15 mouse cellular contexts compared by ENCODE assay signal in genomic region chr7:99411047-99411779, GRCm38 (mm10). TPM values are rescaled to one million over a fixed set of nuclear protein-coding genes. Genes with fewer than 3 reads are reported as not detected.
DNase-seq lines count a peak whose midpoint lies in the region; ATAC-seq and TF ChIP-seq lines count a peak whose summit lies in the region.
"Had no signal": no experiment of that assay in that cellular context is flagged by ENCODE, and none has a peak within 500 bp of the region (broad histone marks: within the 10 kb centered on the region; RNA-seq: fewer than 3 reads in every experiment).

No protein-coding gene starts in this region.

- TF ChIP-seq CTCF in gastrocnemius, adult 2 months (IDR thresholded peaks at IDR 0.05), result no peak
- no peak for TF ChIP-seq CTCF in stomach, postnatal 0 days (IDR thresholded peaks at IDR 0.05; ENCODE audit: low read depth)

- no peak for DNase-seq in gastrocnemius, adult 2 months
- no peak for DNase-seq in gastrocnemius, adult 8-10 months (ENCODE audit: low spot score in 2 of 2)
- no peak for DNase-seq in hindbrain, embryonic 10.5 days (ENCODE audit: low spot score)
- no peak for DNase-seq in stomach, postnatal 0 days (ENCODE audit: low spot score)
- DNase-seq in yolk sac, embryonic 10.5 days (ENCODE audit: low spot score), result peak; percentile 85
- DNase-seq in right cerebral cortex, postnatal 25 days, result no peak
- DNase-seq: adrenal gland, postnatal 14 days; cerebellum, postnatal 25 days; kidney, adult 8-10 months; lung, postnatal 36 days had no signal

- no peak for TF ChIP-seq EP300 in stomach, postnatal 0 days (optimal IDR thresholded peaks at IDR 0.05)

- no peak overlapping the region for H3K9ac ChIP-seq in hindbrain, embryonic 12.5 days
- no peak overlapping the region for H3K9ac ChIP-seq in stomach, embryonic 15.5 days
- H3K9ac ChIP-seq in stomach, postnatal 0 days (ENCODE audit: low read length), result no peak overlapping the region
- H3K9ac ChIP-seq: embryonic facial prominence, embryonic 13.5 days; midbrain, embryonic 12.5 days had no signal

- WGBS in hindbrain, embryonic 10.5 days, result 55% methylated on average over 6 of the region's 6 CpGs
- WGBS in hindbrain, embryonic 12.5 days, result 51% methylated on average over 6 of the region's 6 CpGs
- 39% methylated on average over 6 of the region's 6 CpGs for WGBS in stomach, embryonic 15.5 days
- 44% methylated on average over 6 of the region's 6 CpGs for WGBS in stomach, postnatal 0 days

- ATAC-seq in hindbrain, embryonic 12.5 days (ENCODE audit: low FRiP score), result no peak
- ATAC-seq in stomach, embryonic 15.5 days (ENCODE audit: insufficient read depth, low FRiP score, low read depth), result no peak
- no peak for ATAC-seq in stomach, postnatal 0 days (ENCODE audit: low FRiP score, low TSS enrichment)

- H3K4me2 ChIP-seq in hindbrain, embryonic 12.5 days (replicated peaks), result no peak overlapping the region
- no peak overlapping the region for H3K4me2 ChIP-seq in stomach, embryonic 15.5 days
- H3K4me2 ChIP-seq in stomach, postnatal 0 days (replicated peaks; ENCODE audit: low read depth), result no peak overlapping the region
- H3K4me2 ChIP-seq: embryonic facial prominence, embryonic 13.5 days; liver, embryonic 11.5 days; midbrain, embryonic 12.5 days had no signal

- H3K27ac ChIP-seq in gastrocnemius, adult 2 months, result peak overlapping the region; percentile 64; the same call in 1 of the 2 replicates
- H3K27ac ChIP-seq in hindbrain, embryonic 10.5 days, result peak overlapping the region; percentile 68
- no peak overlapping the region for H3K27ac ChIP-seq in hindbrain, embryonic 12.5 days
- 0 out of 2 replicates have a peak overlapping the region, but pooled peaks have one; percentile 6 for H3K27ac ChIP-seq in stomach, embryonic 15.5 days
- no peak overlapping the region for H3K27ac ChIP-seq in stomach, postnatal 0 days (replicated peaks)
- H3K27ac ChIP-seq: embryonic facial prominence, embryonic 13.5 days; midbrain, embryonic 12.5 days had no signal

- peaks cover 37% of the 10 kb centered on the region for H3K4me1 ChIP-seq in hindbrain, embryonic 10.5 days (replicated peaks)
- peaks cover 15% of the 10 kb centered on the region for H3K4me1 ChIP-seq in hindbrain, embryonic 12.5 days
- H3K4me1 ChIP-seq in stomach, embryonic 15.5 days, result peaks cover 19% of the 10 kb centered on the region
- H3K4me1 ChIP-seq in stomach, postnatal 0 days (replicated peaks; ENCODE audit: control insufficient read depth, insufficient read depth), result no peaks in the 10 kb centered on the region

- H3K9me3 ChIP-seq in hindbrain, embryonic 10.5 days, result 0 out of 2 replicates have a peak, but pooled peaks cover 4% of the 10 kb centered on the region
- H3K9me3 ChIP-seq in hindbrain, embryonic 12.5 days (replicated peaks), result no peaks in the 10 kb centered on the region
- H3K9me3 ChIP-seq in stomach, embryonic 15.5 days, result no peaks in the 10 kb centered on the region
- no peaks in the 10 kb centered on the region for H3K9me3 ChIP-seq in stomach, postnatal 0 days (ENCODE audit: control insufficient read depth, low read length)
- H3K9me3 ChIP-seq: embryonic facial prominence, embryonic 13.5 days; midbrain, embryonic 12.5 days had no signal

- no peak overlapping the region for H3K4me3 ChIP-seq in gastrocnemius, adult 2 months
- no peak overlapping the region for H3K4me3 ChIP-seq in hindbrain, embryonic 10.5 days
- no peak overlapping the region for H3K4me3 ChIP-seq in hindbrain, embryonic 12.5 days
- no peak overlapping the region for H3K4me3 ChIP-seq in stomach, embryonic 15.5 days (replicated peaks)
- H3K4me3 ChIP-seq in stomach, postnatal 0 days (ENCODE audit: low read depth, low read length), result no peak overlapping the region
- H3K4me3 ChIP-seq: embryonic facial prominence, embryonic 13.5 days; midbrain, embryonic 12.5 days had no signal

- intact Hi-C loops in gastrocnemius, adult 2 months (cut with DNase I), result no loop called here

- peaks cover 68% of the 10 kb centered on the region for H3K36me3 ChIP-seq in hindbrain, embryonic 10.5 days
- H3K36me3 ChIP-seq in hindbrain, embryonic 12.5 days, result peaks cover 37% of the 10 kb centered on the region
- H3K36me3 ChIP-seq in stomach, embryonic 15.5 days, result no peaks in the 10 kb centered on the region
- H3K36me3 ChIP-seq in stomach, postnatal 0 days (ENCODE audit: control insufficient read depth, insufficient read depth, low read length), result no peaks in the 10 kb centered on the region

- H3K27me3 ChIP-seq in hindbrain, embryonic 10.5 days (ENCODE audit: insufficient read depth, poor library complexity, severe bottlenecking), result no peaks in the 10 kb centered on the region
- no peaks in the 10 kb centered on the region for H3K27me3 ChIP-seq in hindbrain, embryonic 12.5 days
- no peaks in the 10 kb centered on the region for H3K27me3 ChIP-seq in stomach, embryonic 15.5 days (replicated peaks)
- H3K27me3 ChIP-seq in stomach, postnatal 0 days (ENCODE audit: control insufficient read depth, insufficient read depth, low read length), result no peaks in the 10 kb centered on the region
- H3K27me3 ChIP-seq: embryonic facial prominence, embryonic 13.5 days; midbrain, embryonic 12.5 days had no signal

RNA-seq across cellular contexts. Expression of gene Gdpd5, which starts 30.0 kb away (rescaled TPM):
- total RNA-seq in gastrocnemius, adult 2 months (2021), result 1 to 10 TPM; 5.4 to 6.7 TPM
- 1 to 10 TPM; 5.0 to 5.9 (median 5.1) TPM for total RNA-seq in gastrocnemius, adult 8-10 months (2022)
- 33.8 and 43.8 TPM in 2 replicates for polyA plus RNA-seq in hindbrain, embryonic 10.5 days (2016; fragmentation: Nextera tagmentation; extraction: Ambion mirVana)
- 43.8 and 44.5 TPM in 2 replicates for polyA plus RNA-seq in hindbrain, embryonic 12.5 days (2016; fragmentation: Nextera tagmentation; extraction: Ambion mirVana)
- 18.4 and 18.8 TPM in 2 replicates for polyA plus RNA-seq in stomach, embryonic 15.5 days (2015; fragmentation: Nextera tagmentation; extraction: Ambion mirVana)
- 8.1 and 9.1 TPM in 2 replicates for polyA plus RNA-seq in stomach, postnatal 0 days (2015; fragmentation: Nextera tagmentation; extraction: Ambion mirVana)

RNA-seq across cellular contexts. Expression of gene Klhl35, which starts 54.6 kb away (rescaled TPM):
- not detected for total RNA-seq in gastrocnemius, adult 2 months (2021)
- not detected for total RNA-seq in gastrocnemius, adult 8-10 months (2022)
- 5.9 and 24.4 TPM in 2 replicates for polyA plus RNA-seq in hindbrain, embryonic 10.5 days (2016; fragmentation: Nextera tagmentation; extraction: Ambion mirVana)
- polyA plus RNA-seq in hindbrain, embryonic 12.5 days (2016; fragmentation: Nextera tagmentation; extraction: Ambion mirVana), result 39.2 and 47.1 TPM in 2 replicates
- 0.58 and 0.78 TPM in 2 replicates for polyA plus RNA-seq in stomach, embryonic 15.5 days (2015; fragmentation: Nextera tagmentation; extraction: Ambion mirVana)
- 0.97 and 1.3 TPM in 2 replicates for polyA plus RNA-seq in stomach, postnatal 0 days (2015; fragmentation: Nextera tagmentation; extraction: Ambion mirVana)

RNA-seq across cellular contexts. Expression of gene Serpinh1, which starts 58.2 kb away (rescaled TPM):
- total RNA-seq in gastrocnemius, adult 2 months (2021), result 100 to 1,000 TPM in 1 of 2 experiments, 10 to 100 TPM in 1; 47.0 to 124 TPM
- 10 to 100 TPM; 26.1 to 49.0 (median 33.7) TPM for total RNA-seq in gastrocnemius, adult 8-10 months (2022)
- polyA plus RNA-seq in hindbrain, embryonic 10.5 days (2016; fragmentation: Nextera tagmentation; extraction: Ambion mirVana), result 861 and 996 TPM in 2 replicates
- polyA plus RNA-seq in hindbrain, embryonic 12.5 days (2016; fragmentation: Nextera tagmentation; extraction: Ambion mirVana), result 838 and 891 TPM in 2 replicates
- polyA plus RNA-seq in stomach, embryonic 15.5 days (2015; fragmentation: Nextera tagmentation; extraction: Ambion mirVana), result 1,174 and 1,300 TPM in 2 replicates
- 331 and 433 TPM in 2 replicates for polyA plus RNA-seq in stomach, postnatal 0 days (2015; fragmentation: Nextera tagmentation; extraction: Ambion mirVana)

Comparison
In these comparisons a context has a peak if more than half of its experiments do, and no peak if none do; other contexts are left out.
1. H3K27ac ChIP-seq: peak in gastrocnemius, adult 2 months (single experiment), hindbrain, embryonic 10.5 days (single experiment) and stomach, embryonic 15.5 days (single experiment); none in hindbrain, embryonic 12.5 days (single experiment) and stomach, postnatal 0 days (single experiment).